Mouse (Mus musculus) liver, adult 2 months (tissue): ENCODE measurements around the gene Crot.

ENCODE experiments used
- CTCF ChIP-seq: fragments of 200-500 bp; IDR thresholded peaks from 2 replicates; pipeline ENCODE4 v1.5.1; 2011; ENCODE audit warnings: low read depth, low read length, control low read depth
- POLR2A ChIP-seq: fragments of 200-500 bp; IDR thresholded peaks from 2 replicates; pipeline ENCODE4 v1.6.1; 2011; ENCODE audit warnings: low read length, control low read depth; ENCODE audit not compliant: insufficient read depth; ENCODE audit errors: extremely low read depth

DNA sequence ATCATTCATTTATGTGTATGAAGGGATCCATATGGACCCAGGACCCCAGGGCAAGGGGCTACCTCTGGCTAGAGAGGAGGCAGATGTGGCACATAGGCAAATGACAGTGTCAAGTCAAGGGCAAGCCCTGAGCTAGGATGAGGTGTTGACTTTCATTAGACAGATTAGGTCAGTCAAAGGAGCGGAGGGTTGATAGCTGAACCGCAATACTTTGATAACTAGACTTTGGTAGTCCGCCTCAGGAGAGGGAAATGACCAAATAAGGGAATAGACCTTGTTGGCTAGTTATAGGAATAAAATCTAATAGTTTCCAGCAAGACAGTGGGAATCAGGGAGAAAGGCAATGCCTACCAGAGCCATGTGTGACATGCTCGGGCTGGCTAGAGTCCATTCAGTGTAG is 2.0 kb upstream of the Crot start:
- TF ChIP-seq CTCF (no peak), POLR2A (no peak)
